ENCODE assay signal across 9 mouse cellular contexts in the genomic region with DNA sequence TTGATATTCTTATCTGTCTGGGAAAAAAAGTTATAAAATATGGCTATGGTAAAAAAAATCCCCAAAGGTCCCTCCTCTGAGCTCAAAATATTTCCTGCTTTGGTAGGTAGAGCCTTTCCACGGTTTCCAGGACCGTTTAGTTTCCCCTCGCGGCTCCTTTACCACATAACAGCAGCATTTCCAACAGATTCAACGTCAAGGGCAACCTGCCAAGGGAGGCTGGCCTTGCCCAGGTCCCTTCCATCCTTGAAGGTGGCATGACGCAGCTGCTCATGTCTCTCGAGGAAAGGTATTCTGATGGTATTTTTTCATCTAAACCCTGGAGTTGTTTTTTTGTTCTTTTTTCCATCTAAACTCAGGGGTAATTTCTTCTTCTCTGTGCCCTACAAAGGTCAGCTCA.
DNase-seq lines count a peak whose midpoint lies in the region; ATAC-seq and TF ChIP-seq lines count a peak whose summit lies in the region.
"Had no signal": no experiment of that assay in that cellular context is flagged by ENCODE, and none has a peak within 500 bp of the region (broad histone marks: within the 10 kb centered on the region; RNA-seq: fewer than 3 reads in every experiment).

No protein-coding gene starts in this region.

- H3K36me3 ChIP-seq in embryonic facial prominence, embryonic 14.5 days (ENCODE audit: control insufficient read depth, insufficient read depth, low read length), result no peaks in the 10 kb centered on the region
- no peaks in the 10 kb centered on the region for H3K36me3 ChIP-seq in intestine, embryonic 15.5 days

- no peak for ATAC-seq in embryonic facial prominence, embryonic 14.5 days (ENCODE audit: low read depth)
- ATAC-seq in intestine, embryonic 15.5 days, result peak; percentile 23; the same call in 1 of the 2 replicates
- ATAC-seq in megakaryocyte, adult 5-6 weeks (ENCODE audit: poor library complexity, severe bottlenecking), result no peak

- no peak for TF ChIP-seq CTCF in lung, adult 2 months (IDR thresholded peaks at IDR 0.05; ENCODE audit: insufficient read depth, low read length)

- peak; percentile 42 for DNase-seq in left cerebral cortex, postnatal 4 days
- DNase-seq in left cerebral cortex, adult 8-10 months (ENCODE audit: low spot score in 2 of 2), result no peak
- DNase-seq in embryonic facial prominence, embryonic 14.5 days (ENCODE audit: low spot score), result peak; percentile 75
- DNase-seq in lung, adult 2 months, result peak; percentile 29
- DNase-seq in ovary, postnatal 10 days (ENCODE audit: low spot score), result peak; percentile 31
- DNase-seq in spleen, adult 18-20 months, result no peak

- peak overlapping the region; percentile 91 for H3K27ac ChIP-seq in embryonic facial prominence, embryonic 14.5 days (replicated peaks; ENCODE audit: low read depth, low read length)
- peak overlapping the region; percentile 85 for H3K27ac ChIP-seq in intestine, embryonic 15.5 days

- peak overlapping the region; percentile 49 for H3K9ac ChIP-seq in embryonic facial prominence, embryonic 14.5 days (ENCODE audit: low read depth, low read length)
- peak overlapping the region; percentile 36 for H3K9ac ChIP-seq in intestine, embryonic 15.5 days

- intact Hi-C loops in left cerebral cortex, postnatal 4 days (cut with DNase I), result no loop called here

- peak overlapping the region; percentile 59 for H3K4me2 ChIP-seq in embryonic facial prominence, embryonic 14.5 days (ENCODE audit: low read depth, low read length)
- H3K4me2 ChIP-seq in intestine, embryonic 15.5 days (replicated peaks), result peak overlapping the region; percentile 76

- 0 out of 2 replicates have a peak, but pooled peaks cover 3% of the 10 kb centered on the region for H3K9me3 ChIP-seq in embryonic facial prominence, embryonic 14.5 days (ENCODE audit: control insufficient read depth, low read length)
- no peaks in the 10 kb centered on the region for H3K9me3 ChIP-seq in intestine, embryonic 15.5 days

- peak overlapping the region; percentile 35 for H3K4me3 ChIP-seq in embryonic facial prominence, embryonic 14.5 days (ENCODE audit: low read depth, low read length)
- H3K4me3 ChIP-seq in intestine, embryonic 15.5 days (replicated peaks), result no peak overlapping the region
- H3K4me3 ChIP-seq in lung, adult 2 months (replicated peaks; ENCODE audit: extremely low read depth, low read depth, low read length), result no peak overlapping the region

- peaks cover 19% of the 10 kb centered on the region for H3K4me1 ChIP-seq in embryonic facial prominence, embryonic 14.5 days (ENCODE audit: control insufficient read depth, insufficient read depth, low read length)
- peaks cover 2% of the 10 kb centered on the region; the same call in 1 of the 2 replicates for H3K4me1 ChIP-seq in intestine, embryonic 15.5 days (replicated peaks)
- H3K4me1 ChIP-seq in lung, adult 2 months (ENCODE audit: control insufficient read depth, insufficient read depth, low read length), result peaks cover 5% of the 10 kb centered on the region; the same call in 1 of the 2 replicates

- no peak for TF ChIP-seq POLR2A in lung, adult 2 months (IDR thresholded peaks at IDR 0.05; ENCODE audit: borderline replicate concordance, extremely low read depth, low read depth, low read length)

- H3K27me3 ChIP-seq in embryonic facial prominence, embryonic 14.5 days (replicated peaks; ENCODE audit: control insufficient read depth, insufficient read depth, low read length), result no peaks in the 10 kb centered on the region
- no peaks in the 10 kb centered on the region for H3K27me3 ChIP-seq in intestine, embryonic 15.5 days (replicated peaks)
- H3K27me3 ChIP-seq: Patski had no signal

- WGBS in embryonic facial prominence, embryonic 14.5 days, result 14% methylated on average over 7 of the region's 7 CpGs
- 24% methylated on average over 7 of the region's 7 CpGs for WGBS in intestine, embryonic 15.5 days
- WGBS in lung, adult 2 months, result 18% methylated on average over 7 of the region's 7 CpGs

Comparison
In these comparisons a context has a peak if more than half of its experiments do, and no peak if none do; other contexts are left out.
1. DNase-seq: peak in left cerebral cortex, postnatal 4 days (single experiment), embryonic facial prominence, embryonic 14.5 days (single experiment), lung, adult 2 months (single experiment) and ovary, postnatal 10 days (single experiment); none in left cerebral cortex, adult 8-10 months (0 of 2) and spleen, adult 18-20 months (0 of 2).